Mouse (Mus musculus): ENCODE results near the gene Nradd. TPM values are rescaled to one million over a fixed set of nuclear protein-coding genes. Genes with fewer than 3 reads are reported as not detected.

The Nradd gene
- polyA plus RNA-seq, 2 experiments, result 28.1 to 40.0 TPM

- no peak overlapping the region for H3K4me2 ChIP-seq (replicated peaks; ENCODE audit: low read depth, low read length, severe bottlenecking)
- no peaks in the 10 kb centered on the region for H3K27me3 ChIP-seq (ENCODE audit: control insufficient read depth, insufficient read depth, low read length)
- no peak for DNase-seq (ENCODE audit: low spot score)
- H3K9me3 ChIP-seq (ENCODE audit: control insufficient read depth, low read length), result no peaks in the 10 kb centered on the region
- 75% methylated on average over 5 of the region's 5 CpGs for WGBS
- H3K36me3 ChIP-seq (ENCODE audit: control insufficient read depth, insufficient read depth, low read length), result no peaks in the 10 kb centered on the region
- no peak for ATAC-seq (ENCODE audit: low FRiP score, low read depth)
- H3K4me1 ChIP-seq (ENCODE audit: control insufficient read depth, insufficient read depth, low read length), result no peaks in the 10 kb centered on the region
- no peak overlapping the region for H3K9ac ChIP-seq (ENCODE audit: low read depth, low read length, severe bottlenecking)
- H3K4me3 ChIP-seq (replicated peaks; ENCODE audit: low read length), result no peak overlapping the region
- no peak for TF ChIP-seq POLR2A (IDR thresholded peaks at IDR 0.05; ENCODE audit: borderline replicate concordance, extremely low read depth, insufficient read depth, insufficient read length)
- H3K27ac ChIP-seq (replicated peaks; ENCODE audit: low read depth, low read length), result no peak overlapping the region
Observed at GRCm38 (mm10) chr9:110641006-110641405, 16.8 kb upstream of the Nradd start.

- no peak overlapping the region for H3K4me3 ChIP-seq (replicated peaks; ENCODE audit: low read length)
- 0 out of 2 replicates have a peak, but pooled peaks cover 3% of the 10 kb centered on the region for H3K27me3 ChIP-seq (ENCODE audit: control insufficient read depth, insufficient read depth, low read length)
- no peak overlapping the region for H3K4me2 ChIP-seq (replicated peaks; ENCODE audit: low read depth, low read length, severe bottlenecking)
- no peak for TF ChIP-seq POLR2A (IDR thresholded peaks at IDR 0.05; ENCODE audit: borderline replicate concordance, extremely low read depth, insufficient read depth, insufficient read length)
- H3K9ac ChIP-seq (ENCODE audit: low read depth, low read length, severe bottlenecking), result no peak overlapping the region
- ATAC-seq (ENCODE audit: low FRiP score, low read depth), result no peak
- H3K36me3 ChIP-seq (ENCODE audit: control insufficient read depth, insufficient read depth, low read length), result no peaks in the 10 kb centered on the region
- no peaks in the 10 kb centered on the region for H3K4me1 ChIP-seq (ENCODE audit: control insufficient read depth, insufficient read depth, low read length)
- 83% methylated on average over 10 of the region's 10 CpGs for WGBS
- H3K9me3 ChIP-seq (ENCODE audit: control insufficient read depth, low read length), result no peaks in the 10 kb centered on the region
- no peak for DNase-seq (ENCODE audit: low spot score)
- H3K27ac ChIP-seq (replicated peaks; ENCODE audit: low read depth, low read length), result no peak overlapping the region
Observed at GRCm38 (mm10) chr9:110638611-110639021, 14.4 kb upstream of the Nradd start.

GRCm38 (mm10) chr9:110635225-110635624 lies 11.0 kb upstream of the Nradd start:
- Histone ChIP-seq H3K9me3 (ENCODE audit: control insufficient read depth, low read length) (no peaks in the 10 kb centered on the region), H3K9ac (ENCODE audit: low read depth, low read length, severe bottlenecking) (no peak overlapping the region), H3K27ac (replicated peaks; ENCODE audit: low read depth, low read length) (no peak overlapping the region), H3K4me2 (replicated peaks; ENCODE audit: low read depth, low read length, severe bottlenecking) (no peak overlapping the region), H3K27me3 (ENCODE audit: control insufficient read depth, insufficient read depth, low read length) (peaks cover 15% of the 10 kb centered on the region), H3K4me3 (replicated peaks; ENCODE audit: low read length) (no peak overlapping the region), H3K36me3 (ENCODE audit: control insufficient read depth, insufficient read depth, low read length) (no peaks in the 10 kb centered on the region), H3K4me1 (ENCODE audit: control insufficient read depth, insufficient read depth, low read length) (0 out of 2 replicates have a peak, but pooled peaks cover 5% of the 10 kb centered on the region)
- ATAC-seq (ENCODE audit: low FRiP score, low read depth) (peak; percentile 45; the same call in 1 of the 2 replicates), DNase-seq (ENCODE audit: low spot score) (peak; percentile 49)
- 8% methylated on average over 18 of the region's 19 CpGs for WGBS
- no peak for TF ChIP-seq POLR2A (IDR thresholded peaks at IDR 0.05; ENCODE audit: borderline replicate concordance, extremely low read depth, insufficient read depth, insufficient read length)

- H3K27me3 ChIP-seq (ENCODE audit: control insufficient read depth, insufficient read depth, low read length), result peaks cover 15% of the 10 kb centered on the region
- H3K27ac ChIP-seq (replicated peaks; ENCODE audit: low read depth, low read length), result no peak overlapping the region
- no peak for ATAC-seq (ENCODE audit: low FRiP score, low read depth)
- H3K4me1 ChIP-seq (ENCODE audit: control insufficient read depth, insufficient read depth, low read length), result 0 out of 2 replicates have a peak, but pooled peaks cover 5% of the 10 kb centered on the region
- H3K4me2 ChIP-seq (replicated peaks; ENCODE audit: low read depth, low read length, severe bottlenecking), result no peak overlapping the region
- no peaks in the 10 kb centered on the region for H3K9me3 ChIP-seq (ENCODE audit: control insufficient read depth, low read length)
- DNase-seq (ENCODE audit: low spot score), result no peak
- TF ChIP-seq POLR2A (IDR thresholded peaks at IDR 0.05; ENCODE audit: borderline replicate concordance, extremely low read depth, insufficient read depth, insufficient read length), result no peak
- H3K4me3 ChIP-seq (replicated peaks; ENCODE audit: low read length), result no peak overlapping the region
- no peak overlapping the region for H3K9ac ChIP-seq (ENCODE audit: low read depth, low read length, severe bottlenecking)
- H3K36me3 ChIP-seq (ENCODE audit: control insufficient read depth, insufficient read depth, low read length), result no peaks in the 10 kb centered on the region
- 78% methylated on average over 17 of the region's 17 CpGs for WGBS
Observed at GRCm38 (mm10) chr9:110633882-110634281, 9.6 kb upstream of the Nradd start.

- DNase-seq (ENCODE audit: low spot score) (no peak), ATAC-seq (ENCODE audit: low FRiP score, low read depth) (no peak)
- 0 out of 2 replicates have a peak, but pooled peaks cover 5% of the 10 kb centered on the region for H3K4me1 ChIP-seq (ENCODE audit: control insufficient read depth, insufficient read depth, low read length)
- H3K9me3 ChIP-seq (ENCODE audit: control insufficient read depth, low read length), result no peaks in the 10 kb centered on the region
- no peak overlapping the region for H3K27ac ChIP-seq (replicated peaks; ENCODE audit: low read depth, low read length)
- peaks cover 15% of the 10 kb centered on the region for H3K27me3 ChIP-seq (ENCODE audit: control insufficient read depth, insufficient read depth, low read length)
- no peak overlapping the region for H3K9ac ChIP-seq (ENCODE audit: low read depth, low read length, severe bottlenecking)
- no peak overlapping the region for H3K4me3 ChIP-seq (replicated peaks; ENCODE audit: low read length)
- 73% methylated on average over 14 of the region's 15 CpGs for WGBS
- no peaks in the 10 kb centered on the region for H3K36me3 ChIP-seq (ENCODE audit: control insufficient read depth, insufficient read depth, low read length)
- no peak overlapping the region for H3K4me2 ChIP-seq (replicated peaks; ENCODE audit: low read depth, low read length, severe bottlenecking)
- no peak for TF ChIP-seq POLR2A (IDR thresholded peaks at IDR 0.05; ENCODE audit: borderline replicate concordance, extremely low read depth, insufficient read depth, insufficient read length)
Observed at GRCm38 (mm10) chr9:110632671-110633070, 8.4 kb upstream of the Nradd start.

Data from limb, embryonic 14.5 days (tissue).